Mouse (Mus musculus) gastrocnemius, postnatal 14 days (tissue): ENCODE measurements around the gene Armc6. TPM values are rescaled to one million over a fixed set of nuclear protein-coding genes. Genes with fewer than 3 reads are reported as not detected.

Experiments used
- DNase-seq: peaks from one replicate; pipeline ENCODE4 v3.0.0; 2021; ENCODE audit warnings: mixed read lengths
- intact Hi-C: fragments of 180-260 bp; cut with DNase I; formaldehyde crosslinking; loops from one replicate; pipeline ENCODE4 v1.15.1; 2025; ENCODE audit warnings: low total_unique reads
- total RNA-seq, 2 experiments: library from RNA; stranded (reverse); gene quantifications; 2 replicates each; pipeline ENCODE4 v1.2.3; 2021

Armc6 gene
- total RNA-seq, 2 experiments from 2014 or later = 6.5 to 9.9 TPM

- intact Hi-C loops = no loop called here
- no peak for DNase-seq
Measured at GRCm38 (mm10) chr8:70204757-70205156, 29.5 kb downstream of the Armc6 start.

- no peak for DNase-seq
- intact Hi-C loops = no loop called here
Measured at GRCm38 (mm10) chr8:70203072-70203471, 31.2 kb downstream of the Armc6 start.

- DNase-seq = no peak
- intact Hi-C loops = no loop called here
Measured at GRCm38 (mm10) chr8:70201417-70201816, 32.8 kb downstream of the Armc6 start.

GRCm38 (mm10) chr8:70200098-70200681, 34.1 kb downstream of the Armc6 start:
- intact Hi-C loops = no loop called here
- DNase-seq = no peak

- intact Hi-C loops = loop anchor here (2.0 kb wide), 1 partner anchor 27 kb away; no protein-coding TSS in a partner anchor
- DNase-seq = no peak
Measured at GRCm38 (mm10) chr8:70197603-70198002, 36.7 kb downstream of the Armc6 start.

GRCm38 (mm10) chr8:70195762-70196161, 38.5 kb downstream of the Armc6 start:
- DNase-seq = no peak
- intact Hi-C loops = no loop called here

GRCm38 (mm10) chr8:70194191-70194590, 40.1 kb downstream of the Armc6 start:
- intact Hi-C loops = no loop called here
- DNase-seq = no peak

GRCm38 (mm10) chr8:70193238-70193637, 41.0 kb downstream of the Armc6 start:
- intact Hi-C loops = no loop called here
- DNase-seq = no peak

GRCm38 (mm10) chr8:70188707-70189106, 45.6 kb downstream of the Armc6 start:
- DNase-seq = no peak
- intact Hi-C loops = no loop called here

GRCm38 (mm10) chr8:70183194-70183593, 51.1 kb downstream of the Armc6 start:
- intact Hi-C loops = no loop called here
- no peak for DNase-seq

- DNase-seq = no peak
- intact Hi-C loops = no loop called here
Measured at GRCm38 (mm10) chr8:70181903-70182252, 52.4 kb downstream of the Armc6 start.

GRCm38 (mm10) chr8:70181212-70181902, 52.9 kb downstream of the Armc6 start:
- DNase-seq = no peak
- intact Hi-C loops = no loop called here

GRCm38 (mm10) chr8:70179082-70179481, 55.2 kb downstream of the Armc6 start:
- intact Hi-C loops = loop anchor here (5.0 kb wide), 1 partner anchor 43 kb away; no protein-coding TSS in a partner anchor
- no peak for DNase-seq

GRCm38 (mm10) chr8:70178231-70178630, 56.0 kb downstream of the Armc6 start:
- no peak for DNase-seq
- intact Hi-C loops = loop anchor here (5.0 kb wide), 1 partner anchor 44 kb away; no protein-coding TSS in a partner anchor

- intact Hi-C loops = no loop called here
- DNase-seq = no peak
Measured at GRCm38 (mm10) chr8:70174079-70174478, 60.2 kb downstream of the Armc6 start.

GRCm38 (mm10) chr8:70173320-70173719, 60.9 kb downstream of the Armc6 start:
- no peak for DNase-seq
- intact Hi-C loops = no loop called here

- intact Hi-C loops = no loop called here
Measured at GRCm38 (mm10) chr8:70172043-70172681, 62.1 kb downstream of the Armc6 start, which contains the start of gene Tmem161a. TSS of gene Tmem161a (plus strand) at chr8:70172356.

GRCm38 (mm10) chr8:70171240-70171639, 63.0 kb downstream of the Armc6 start:
- DNase-seq = no peak
- intact Hi-C loops = no loop called here

More at GRCm38 (mm10) chr8:70172043-70172681, 62.1 kb downstream of the Armc6 start, which contains the start of gene Tmem161a:
- DNase-seq = peak; percentile 90

GRCm38 (mm10) chr8:70170748-70171147, 63.5 kb downstream of the Armc6 start:
- intact Hi-C loops = no loop called here
- no peak for DNase-seq
